Mouse (Mus musculus): Measurements from ENCODE around the gene D230025D16Rik.
"Not testable (repeated sequence)": the region's sequence is repeated elsewhere in the genome, so short reads cannot be mapped to it uniquely, and the experiment has no call there.

The D230025D16Rik gene

GRCm38 (mm10) chr8:105268342-105269074 is 43.6 kb downstream of the D230025D16Rik start:
- DNase-seq (ENCODE audit: low spot score), result peak; percentile 45

GRCm38 (mm10) chr8:105269075-105269458 is 44.1 kb downstream of the D230025D16Rik start:
- no peak for DNase-seq (ENCODE audit: low spot score)

GRCm38 (mm10) chr8:105269461-105269947 is 44.6 kb downstream of the D230025D16Rik start, which contains the start of gene Hsf4:
Gene Hsf4 (plus strand): TSS chr8:105269801.
- DNase-seq (ENCODE audit: low spot score), result peak; percentile 31

GRCm38 (mm10) chr8:105270101-105270915 is 45.4 kb downstream of the D230025D16Rik start:
- peak; percentile 4 for DNase-seq (ENCODE audit: low spot score)

- peak; percentile 11 for DNase-seq (ENCODE audit: low spot score)
Observed at GRCm38 (mm10) chr8:105270916-105271186, 45.9 kb downstream of the D230025D16Rik start.

GRCm38 (mm10) chr8:105275387-105275786 is 50.4 kb downstream of the D230025D16Rik start:
- DNase-seq (ENCODE audit: low spot score), result no peak

GRCm38 (mm10) chr8:105275840-105276239 is 50.9 kb downstream of the D230025D16Rik start, which contains the start of gene Nol3:
Gene Nol3 (plus strand): TSS chr8:105276140.
- no peak for DNase-seq (ENCODE audit: low spot score)

GRCm38 (mm10) chr8:105276292-105277120 is 51.6 kb downstream of the D230025D16Rik start:
- DNase-seq (ENCODE audit: low spot score), result peak; percentile 28

GRCm38 (mm10) chr8:105278911-105279334 is 54.0 kb downstream of the D230025D16Rik start:
- peak; percentile 73 for DNase-seq (ENCODE audit: low spot score)

- DNase-seq (ENCODE audit: low spot score), result no peak
Observed at GRCm38 (mm10) chr8:105280567-105280966, 55.6 kb downstream of the D230025D16Rik start.

GRCm38 (mm10) chr8:105281821-105282220 is 56.9 kb downstream of the D230025D16Rik start:
- no peak for DNase-seq (ENCODE audit: low spot score)

- no peak for DNase-seq (ENCODE audit: low spot score)
Observed at GRCm38 (mm10) chr8:105282239-105282638, 57.3 kb downstream of the D230025D16Rik start.

GRCm38 (mm10) chr8:105283074-105283473 is 58.1 kb downstream of the D230025D16Rik start:
- DNase-seq (ENCODE audit: low spot score), result peak; percentile 53

GRCm38 (mm10) chr8:105285514-105285913 is 60.6 kb downstream of the D230025D16Rik start:
- peak; percentile 8 for DNase-seq (ENCODE audit: low spot score)

- no peak for DNase-seq (ENCODE audit: low spot score)
Observed at GRCm38 (mm10) chr8:105286907-105287306, 62.0 kb downstream of the D230025D16Rik start.

GRCm38 (mm10) chr8:105288231-105288630 is 63.3 kb downstream of the D230025D16Rik start:
- no peak for DNase-seq (ENCODE audit: low spot score)

- peak; percentile 91 for DNase-seq (ENCODE audit: low spot score)
Observed at GRCm38 (mm10) chr8:105288958-105289732, 64.2 kb downstream of the D230025D16Rik start.

- no peak for DNase-seq (ENCODE audit: low spot score)
Observed at GRCm38 (mm10) chr8:105289805-105290460, 65.0 kb downstream of the D230025D16Rik start, which contains the start of gene 4931428F04Rik. Gene 4931428F04Rik (minus strand): TSS chr8:105289864.

- peak; percentile 86 for DNase-seq (ENCODE audit: low spot score)
Observed at GRCm38 (mm10) chr8:105290554-105291314, 65.8 kb downstream of the D230025D16Rik start.

- not testable (repeated sequence) for DNase-seq (ENCODE audit: low spot score)
Observed at GRCm38 (mm10) chr8:105291364-105291763, 66.4 kb downstream of the D230025D16Rik start.
